Mouse (Mus musculus): Measurements from ENCODE around the gene Acoxl.

Acoxl gene

GRCm38 (mm10) chr2:128152845-128153550, 314.3 kb downstream of the Acoxl start:
- no peak for DNase-seq

GRCm38 (mm10) chr2:128153551-128153910, 314.9 kb downstream of the Acoxl start:
- DNase-seq: no peak

GRCm38 (mm10) chr2:128155412-128156066, 316.9 kb downstream of the Acoxl start:
- DNase-seq: no peak

- no peak for DNase-seq
Observed at GRCm38 (mm10) chr2:128156067-128156462, 317.4 kb downstream of the Acoxl start.

GRCm38 (mm10) chr2:128156557-128157412, 318.1 kb downstream of the Acoxl start:
- DNase-seq: peak; percentile 73

- DNase-seq: no peak
Observed at GRCm38 (mm10) chr2:128158734-128159410, 320.2 kb downstream of the Acoxl start.

GRCm38 (mm10) chr2:128159619-128160125, 321.0 kb downstream of the Acoxl start:
- DNase-seq: no peak

GRCm38 (mm10) chr2:128163177-128163576, 324.5 kb downstream of the Acoxl start:
- no peak for DNase-seq

- DNase-seq: peak; percentile 64
Observed at GRCm38 (mm10) chr2:128166623-128167423, 328.1 kb downstream of the Acoxl start.

GRCm38 (mm10) chr2:128167930-128168329, 329.3 kb downstream of the Acoxl start:
- DNase-seq: no peak

- DNase-seq: no peak
Observed at GRCm38 (mm10) chr2:128169486-128169885, 330.8 kb downstream of the Acoxl start.

GRCm38 (mm10) chr2:128169972-128170371, 331.3 kb downstream of the Acoxl start:
- DNase-seq: no peak

- no peak for DNase-seq
Observed at GRCm38 (mm10) chr2:128170614-128171013, 331.9 kb downstream of the Acoxl start.

GRCm38 (mm10) chr2:128172266-128172665, 333.6 kb downstream of the Acoxl start:
- no peak for DNase-seq

Measured in liver (tissue).